Mouse (Mus musculus) midbrain, embryonic 13.5 days (tissue): Measurements from ENCODE around the gene Rab3a. TPM values are rescaled to one million over a fixed set of nuclear protein-coding genes. Genes with fewer than 3 reads are reported as not detected.

Experiments
- ATAC-seq: fragments of 200-750 bp; cut with Nextera tagmentation; 2 replicates; pipeline ENCODE4 v1.8.0; 2017; ENCODE audit warnings: mild to moderate bottlenecking, moderate TSS enrichment, moderate library complexity
- H3K27ac ChIP-seq: fragments of 300-500 bp; sonication (generic); 2 replicates; pipeline ENCODE4 v1.5.1; 2015; ENCODE audit warnings: inconsistent platforms, mild to moderate bottlenecking, moderate library complexity
- H3K27me3 ChIP-seq: fragments of 300-500 bp; sonication (generic); 2 replicates; pipeline ENCODE4 v1.6.1; 2015; ENCODE audit warnings: mild to moderate bottlenecking, inconsistent platforms
- H3K36me3 ChIP-seq: fragments of 300-500 bp; sonication (generic); 2 replicates; pipeline ENCODE4 v1.6.1; 2015; ENCODE audit warnings: mild to moderate bottlenecking, inconsistent platforms
- H3K4me1 ChIP-seq: fragments of 300-500 bp; sonication (generic); replicated peaks from 2 replicates; pipeline ENCODE4 v1.6.1; 2015; ENCODE audit warnings: inconsistent platforms
- H3K4me2 ChIP-seq: fragments of 300-500 bp; sonication (generic); replicated peaks from 2 replicates; pipeline ENCODE4 v1.6.1; 2015; ENCODE audit warnings: moderate library complexity, mild to moderate bottlenecking, inconsistent platforms
- H3K4me3 ChIP-seq: fragments of 300-500 bp; sonication (generic); replicated peaks from 2 replicates; pipeline ENCODE4 v1.5.1; 2015; ENCODE audit warnings: mild to moderate bottlenecking, inconsistent platforms
- H3K9ac ChIP-seq: fragments of 300-500 bp; sonication (generic); replicated peaks from 2 replicates; pipeline ENCODE4 v1.6.1; 2015; ENCODE audit warnings: mild to moderate bottlenecking, inconsistent platforms
- H3K9me3 ChIP-seq: fragments of 300-500 bp; sonication (generic); 2 replicates; pipeline ENCODE4 v1.6.1; 2016; ENCODE audit warnings: mild to moderate bottlenecking, inconsistent platforms
- WGBS: fragments of 180-500 bp; shearing (Covaris S2); methylation state at CpG from one replicate; pipeline ENCODE4 v1.1.7; 2015; 5-methylcytosine and 5-hydroxymethylcytosine counted together
- polyA plus RNA-seq: library from polyadenylated mRNA; unstranded; fragments of >200 nt; fragmentation: Nextera tagmentation; extraction: Ambion mirVana; gene quantifications from 2 replicates; pipeline ENCODE4 v1.2.1, GENCODE M21; 2015

Rab3a gene
- polyA plus RNA-seq, 1 experiment from 2014 or later = 261 TPM

- 39% methylated on average over 21 of the region's 21 CpGs for WGBS
- no peak overlapping the region for H3K27ac ChIP-seq
- H3K4me1 ChIP-seq = peaks cover 25% of the 10 kb centered on the region
- peaks cover 22% of the 10 kb centered on the region for H3K36me3 ChIP-seq
- no peak overlapping the region for H3K4me3 ChIP-seq
- peak overlapping the region; percentile 3; the same call in 1 of the 2 replicates for H3K4me2 ChIP-seq
- no peak overlapping the region for H3K9ac ChIP-seq
- no peaks in the 10 kb centered on the region for H3K9me3 ChIP-seq
- no peak for ATAC-seq
- H3K27me3 ChIP-seq = peaks cover 11% of the 10 kb centered on the region; the same call in 1 of the 2 replicates
Observed at GRCm38 (mm10) chr8:70753151-70753550, 1.3 kb upstream of the Rab3a start.

DNA sequence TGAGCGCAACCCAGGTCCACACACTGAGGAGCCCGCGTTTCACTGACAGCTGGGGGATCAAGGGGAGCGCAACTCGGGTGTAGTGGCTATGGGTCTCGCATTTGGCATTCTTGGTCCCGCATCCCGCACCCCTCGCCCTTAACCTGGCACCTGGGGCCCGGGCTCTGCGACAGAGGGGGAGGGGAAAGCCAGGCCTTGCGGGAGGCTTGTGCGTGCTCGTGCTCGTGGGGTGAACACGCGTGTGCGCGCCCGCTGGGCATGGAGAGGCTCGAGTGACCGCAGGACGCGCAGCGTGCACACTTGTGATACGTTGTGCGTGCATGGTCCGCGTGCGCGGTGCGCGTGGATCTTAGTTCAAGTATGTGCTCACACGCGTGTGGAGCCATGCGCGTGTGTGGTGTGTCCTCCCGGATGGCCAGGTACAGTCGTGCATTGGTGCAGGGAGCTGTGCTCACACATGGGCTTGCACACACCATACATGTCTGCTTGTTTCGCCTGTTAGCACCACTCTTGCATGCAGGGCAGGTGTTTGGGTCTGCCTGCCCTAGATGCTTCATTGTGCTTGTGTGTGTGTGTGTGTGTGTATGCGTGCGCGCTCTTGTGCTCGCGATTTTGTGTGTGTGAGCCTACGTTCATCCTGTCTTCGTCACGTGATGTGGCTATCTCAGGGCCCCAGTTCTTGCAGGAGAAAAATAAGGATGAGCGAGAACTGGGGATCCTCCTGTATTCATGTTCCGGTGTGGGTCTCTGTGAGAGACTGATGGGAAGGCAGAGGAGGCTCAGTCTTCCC lies 587 bp downstream of the Rab3a start:
- peak overlapping the region; percentile 93 for H3K4me2 ChIP-seq
- H3K27ac ChIP-seq = peak overlapping the region; percentile 92
- WGBS = 15% methylated on average over 50 of the region's 50 CpGs
- ATAC-seq = peak; percentile 43
- peaks cover 32% of the 10 kb centered on the region for H3K36me3 ChIP-seq
- H3K4me3 ChIP-seq = peak overlapping the region; percentile 79
- H3K9ac ChIP-seq = peak overlapping the region; percentile 84
- no peaks in the 10 kb centered on the region for H3K27me3 ChIP-seq
- peaks cover 42% of the 10 kb centered on the region for H3K4me1 ChIP-seq
- no peaks in the 10 kb centered on the region for H3K9me3 ChIP-seq

GRCm38 (mm10) chr8:70755661-70756475 lies 1.4 kb downstream of the Rab3a start:
- WGBS = 85% methylated on average over 24 of the region's 24 CpGs
- Histone ChIP-seq H3K27ac (no peak overlapping the region), H3K9me3 (no peaks in the 10 kb centered on the region), H3K27me3 (no peaks in the 10 kb centered on the region), H3K36me3 (peaks cover 32% of the 10 kb centered on the region), H3K9ac (peak overlapping the region; percentile 84), H3K4me1 (peaks cover 47% of the 10 kb centered on the region), H3K4me2 (peak overlapping the region; percentile 93), H3K4me3 (peak overlapping the region; percentile 79)
- ATAC-seq = no peak

DNA sequence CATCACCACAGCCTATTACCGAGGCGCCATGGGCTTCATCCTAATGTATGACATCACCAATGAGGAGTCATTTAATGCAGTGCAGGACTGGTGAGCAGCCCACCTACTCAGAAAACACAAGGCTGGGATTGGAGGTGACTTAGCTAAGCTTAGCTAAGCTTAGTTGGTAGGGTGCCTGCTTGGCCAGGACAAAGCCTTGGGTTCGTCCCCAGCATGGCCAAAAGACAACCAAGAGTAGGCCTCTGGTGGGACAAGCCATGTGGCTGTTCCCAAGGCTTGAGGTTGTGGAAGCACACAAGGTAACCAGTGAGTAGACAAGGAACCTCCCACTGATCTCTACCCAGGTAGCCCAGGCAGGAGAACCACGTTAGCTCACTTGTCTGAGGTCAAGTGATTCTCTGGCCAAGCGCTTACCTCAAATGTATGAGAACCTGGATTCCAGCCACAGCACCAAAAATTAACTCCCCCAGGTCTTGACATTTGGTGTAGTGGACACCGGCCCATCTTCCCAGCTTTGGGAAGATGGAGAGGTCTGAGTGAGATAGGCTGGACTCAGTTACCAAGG lies 2.1 kb downstream of the Rab3a start:
- Histone ChIP-seq H3K4me1 (peaks cover 52% of the 10 kb centered on the region), H3K27me3 (no peaks in the 10 kb centered on the region), H3K27ac (no peak overlapping the region), H3K4me3 (no peak overlapping the region), H3K4me2 (no peak overlapping the region), H3K9ac (no peak overlapping the region), H3K36me3 (peaks cover 32% of the 10 kb centered on the region), H3K9me3 (no peaks in the 10 kb centered on the region)
- no peak for ATAC-seq
- 87% methylated on average over 6 of the region's 6 CpGs for WGBS

GRCm38 (mm10) chr8:70757523-70758307 lies 3.2 kb downstream of the Rab3a start:
- WGBS = 69% methylated on average over 22 of the region's 22 CpGs

GRCm38 (mm10) chr8:70758308-70758615 lies 3.8 kb downstream of the Rab3a start:
- WGBS = 88% methylated on average over 7 of the region's 7 CpGs
- Histone ChIP-seq H3K4me1 (peaks cover 53% of the 10 kb centered on the region), H3K9me3 (no peaks in the 10 kb centered on the region), H3K36me3 (peaks cover 32% of the 10 kb centered on the region), H3K27me3 (no peaks in the 10 kb centered on the region), H3K27ac (no peak overlapping the region), H3K4me2 (no peak overlapping the region), H3K9ac (no peak overlapping the region), H3K4me3 (no peak overlapping the region)
- ATAC-seq = no peak

More at GRCm38 (mm10) chr8:70757523-70758307, 3.2 kb downstream of the Rab3a start:
- H3K27ac ChIP-seq = no peak overlapping the region
- H3K4me2 ChIP-seq = no peak overlapping the region
- peaks cover 32% of the 10 kb centered on the region for H3K36me3 ChIP-seq
- no peaks in the 10 kb centered on the region for H3K27me3 ChIP-seq
- H3K9ac ChIP-seq = no peak overlapping the region; the same call in 1 of the 2 replicates
- H3K4me3 ChIP-seq = no peak overlapping the region
- H3K9me3 ChIP-seq = no peaks in the 10 kb centered on the region
- ATAC-seq = no peak
- H3K4me1 ChIP-seq = peaks cover 53% of the 10 kb centered on the region

- 73% methylated on average over 19 of the region's 19 CpGs for WGBS
- Histone ChIP-seq H3K9ac (0 out of 2 replicates have a peak overlapping the region, but pooled peaks have one; percentile 28), H3K36me3 (peaks cover 32% of the 10 kb centered on the region), H3K27ac (no peak overlapping the region; the same call in 1 of the 2 replicates), H3K4me3 (no peak overlapping the region), H3K27me3 (no peaks in the 10 kb centered on the region), H3K4me1 (peaks cover 53% of the 10 kb centered on the region), H3K4me2 (peak overlapping the region; percentile 99), H3K9me3 (no peaks in the 10 kb centered on the region)
- ATAC-seq = no peak
Observed at GRCm38 (mm10) chr8:70758616-70759561, 4.4 kb downstream of the Rab3a start.

GRCm38 (mm10) chr8:70760350-70760749 lies 5.9 kb downstream of the Rab3a start:
- Histone ChIP-seq H3K4me2 (peak overlapping the region; percentile 99), H3K27ac (peak overlapping the region; percentile 80), H3K36me3 (peaks cover 35% of the 10 kb centered on the region), H3K27me3 (no peaks in the 10 kb centered on the region), H3K9me3 (no peaks in the 10 kb centered on the region), H3K4me1 (peaks cover 48% of the 10 kb centered on the region), H3K4me3 (peak overlapping the region; percentile 73), H3K9ac (peak overlapping the region; percentile 88)
- WGBS = 1% methylated on average over 22 of the region's 22 CpGs
- ATAC-seq = no peak

GRCm38 (mm10) chr8:70760775-70761406 lies 6.4 kb downstream of the Rab3a start, which contains the start of gene Mpv17l2:
Gene Mpv17l2, minus strand, starts transcription at chr8:70760946.
- H3K9ac ChIP-seq = peak within 1 kb of the TSS; percentile 88
- peaks cover 35% of the 10 kb centered on the region for H3K36me3 ChIP-seq
- H3K4me3 ChIP-seq = peak within 1 kb of the TSS; percentile 73
- peak within 1 kb of the TSS; percentile 99 for H3K4me2 ChIP-seq
- H3K9me3 ChIP-seq = no peaks in the 10 kb centered on the region
- peak within 1 kb of the TSS; percentile 80 for H3K27ac ChIP-seq
- ATAC-seq = peak; percentile 96
- whole genome bisulfite sequencing = under 1% methylated on average over 55 of the region's 55 CpGs
- H3K27me3 ChIP-seq = peaks cover 3% of the 10 kb centered on the region; the same call in 1 of the 2 replicates
- peaks cover 45% of the 10 kb centered on the region for H3K4me1 ChIP-seq

DNA sequence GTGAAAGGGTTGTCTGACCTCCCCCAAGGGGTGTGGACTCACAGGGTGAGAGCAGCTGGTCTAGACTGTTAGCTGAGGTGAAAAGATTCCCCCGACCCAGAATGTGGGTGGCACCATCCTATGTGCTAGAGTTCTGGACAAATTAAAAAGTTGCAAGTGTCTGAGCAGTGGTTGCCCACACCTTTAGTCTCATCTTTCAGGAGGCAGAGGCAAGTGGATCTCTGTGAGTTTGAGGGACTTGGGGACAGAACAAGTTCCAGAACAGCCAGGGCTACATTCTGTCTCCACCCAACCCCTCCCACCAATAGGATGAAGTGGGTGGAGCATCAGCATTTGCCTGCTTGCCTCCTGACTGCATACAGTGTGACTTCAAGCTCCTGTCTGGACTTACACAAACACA lies 7.6 kb downstream of the Rab3a start:
- peaks cover 13% of the 10 kb centered on the region for H3K27me3 ChIP-seq
- no peaks in the 10 kb centered on the region for H3K9me3 ChIP-seq
- H3K27ac ChIP-seq = no peak overlapping the region
- peaks cover 48% of the 10 kb centered on the region for H3K4me1 ChIP-seq
- H3K9ac ChIP-seq = no peak overlapping the region
- WGBS = 77% methylated on average over 1 of the region's 1 CpGs
- peaks cover 23% of the 10 kb centered on the region for H3K36me3 ChIP-seq
- no peak for ATAC-seq
- no peak overlapping the region for H3K4me2 ChIP-seq
- H3K4me3 ChIP-seq = no peak overlapping the region
